Mouse (Mus musculus): ENCODE data around the gene Pmm2. TPM values are rescaled to one million over a fixed set of nuclear protein-coding genes. Genes with fewer than 3 reads are reported as not detected.

Gene Pmm2
- polyA plus RNA-seq, 1 experiment from 2014 or later: 49.6 TPM

GRCm38 (mm10) chr16:8687559-8688112, 50.2 kb downstream of the Pmm2 start:
- Histone ChIP-seq H3K27ac (no peak overlapping the region), H3K27me3 (no peaks in the 10 kb centered on the region), H3K4me1 (no peaks in the 10 kb centered on the region), H3K9ac (no peak overlapping the region), H3K36me3 (peaks cover 46% of the 10 kb centered on the region), H3K4me2 (replicated peaks) (no peak overlapping the region), H3K4me3 (no peak overlapping the region), H3K9me3 (replicated peaks) (no peaks in the 10 kb centered on the region)
- ATAC-seq (ENCODE audit: low FRiP score): no peak

DNA sequence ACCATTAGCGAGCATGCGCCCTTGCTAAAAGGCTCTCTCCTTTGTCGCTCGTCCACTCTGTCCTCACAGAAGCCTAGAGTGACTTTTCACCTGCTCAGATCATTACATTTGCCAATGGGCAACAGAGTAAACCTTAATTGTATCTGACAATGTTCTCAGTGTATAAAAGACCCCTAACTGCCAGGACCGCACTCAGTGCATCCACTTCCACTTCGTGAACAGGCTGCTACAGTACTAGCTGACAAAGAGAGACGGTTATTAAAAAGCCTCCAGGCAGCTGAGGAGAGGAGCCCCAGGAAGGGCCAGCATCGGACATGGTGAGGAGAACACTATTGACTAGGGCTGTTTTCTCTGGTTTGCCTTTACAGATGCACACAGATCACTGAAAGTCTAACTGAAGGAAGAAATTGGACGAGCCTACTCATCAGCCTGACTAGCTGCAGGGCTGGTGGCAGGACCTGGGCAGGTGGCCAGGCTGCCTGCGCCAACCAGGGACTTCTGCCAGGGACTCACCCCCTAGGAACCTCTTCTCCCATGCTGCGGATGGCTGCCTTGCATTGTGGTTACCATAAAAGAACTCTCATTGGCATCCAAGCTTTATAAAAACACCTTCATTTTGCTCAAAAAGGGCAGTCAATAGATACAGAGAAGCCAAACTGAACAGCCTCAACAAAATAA, 52.6 kb downstream of the Pmm2 start:
- Histone ChIP-seq H3K9ac (no peak overlapping the region), H3K36me3 (peaks cover 69% of the 10 kb centered on the region), H3K27me3 (no peaks in the 10 kb centered on the region), H3K4me1 (no peaks in the 10 kb centered on the region), H3K4me2 (replicated peaks) (no peak overlapping the region), H3K4me3 (no peak overlapping the region), H3K9me3 (replicated peaks) (no peaks in the 10 kb centered on the region), H3K27ac (no peak overlapping the region)
- no peak for ATAC-seq (ENCODE audit: low FRiP score)
- 91% methylated on average over 11 of the region's 11 CpGs for WGBS

DNA sequence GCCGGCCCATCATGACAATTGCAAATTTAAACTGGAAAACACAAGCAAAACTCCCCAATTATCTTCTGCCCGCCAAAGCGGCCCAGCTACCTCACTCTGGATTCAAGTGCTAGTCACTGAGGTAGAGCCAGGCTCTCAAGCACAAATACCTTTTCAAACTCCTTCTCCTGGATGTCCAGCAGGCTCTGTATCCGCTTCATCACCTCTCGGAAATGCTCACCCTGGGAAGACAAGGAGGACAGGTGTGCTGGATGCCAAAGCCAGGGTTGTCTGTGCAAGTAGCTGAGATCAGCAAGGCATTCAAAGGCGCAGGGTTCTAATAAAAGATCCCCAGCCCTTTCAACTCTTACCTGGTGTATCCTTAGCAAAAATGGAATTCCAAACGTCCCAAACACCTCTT, 53.7 kb downstream of the Pmm2 start:
- H3K9ac ChIP-seq: no peak overlapping the region
- H3K27me3 ChIP-seq: no peaks in the 10 kb centered on the region
- no peak overlapping the region for H3K4me3 ChIP-seq
- no peak overlapping the region for H3K4me2 ChIP-seq (replicated peaks)
- no peaks in the 10 kb centered on the region for H3K9me3 ChIP-seq (replicated peaks)
- no peaks in the 10 kb centered on the region for H3K4me1 ChIP-seq
- WGBS: 97% methylated on average over 7 of the region's 7 CpGs
- peaks cover 75% of the 10 kb centered on the region for H3K36me3 ChIP-seq
- no peak overlapping the region for H3K27ac ChIP-seq
- ATAC-seq (ENCODE audit: low FRiP score): no peak

GRCm38 (mm10) chr16:8699556-8699955, 62.1 kb downstream of the Pmm2 start:
- WGBS: 91% methylated on average over 8 of the region's 8 CpGs
- Histone ChIP-seq H3K9ac (no peak overlapping the region), H3K4me2 (replicated peaks) (no peak overlapping the region), H3K27ac (no peak overlapping the region), H3K4me1 (no peaks in the 10 kb centered on the region), H3K4me3 (no peak overlapping the region), H3K9me3 (replicated peaks) (no peaks in the 10 kb centered on the region), H3K36me3 (peaks cover 93% of the 10 kb centered on the region), H3K27me3 (no peaks in the 10 kb centered on the region)
- ATAC-seq (ENCODE audit: low FRiP score): no peak

DNA sequence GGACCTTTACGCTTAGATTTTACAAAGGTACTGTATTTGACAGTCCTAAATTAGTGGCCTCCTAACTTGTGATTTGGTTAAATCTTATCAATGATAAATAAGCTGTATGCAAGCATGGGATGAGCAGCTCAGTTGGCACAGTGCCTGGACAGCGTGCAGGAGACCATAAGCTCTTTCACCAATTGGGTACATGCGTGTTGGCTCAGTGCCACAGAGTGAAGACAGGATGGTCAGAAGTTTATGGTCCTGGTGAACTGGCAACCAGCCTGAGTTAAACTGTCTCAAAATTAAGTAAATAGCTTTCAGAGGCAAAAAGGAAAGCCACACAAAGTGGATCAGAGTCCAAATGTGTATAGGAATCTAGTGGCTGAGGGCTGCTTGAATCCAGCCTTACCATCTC, 63.1 kb downstream of the Pmm2 start:
- no peak for ATAC-seq (ENCODE audit: low FRiP score)
- Histone ChIP-seq H3K9me3 (replicated peaks) (no peaks in the 10 kb centered on the region), H3K4me3 (no peak overlapping the region), H3K27me3 (no peaks in the 10 kb centered on the region), H3K4me1 (no peaks in the 10 kb centered on the region), H3K27ac (no peak overlapping the region), H3K4me2 (replicated peaks) (no peak overlapping the region), H3K9ac (no peak overlapping the region), H3K36me3 (peaks cover 91% of the 10 kb centered on the region)
- WGBS: 91% methylated on average over 3 of the region's 3 CpGs

DNA sequence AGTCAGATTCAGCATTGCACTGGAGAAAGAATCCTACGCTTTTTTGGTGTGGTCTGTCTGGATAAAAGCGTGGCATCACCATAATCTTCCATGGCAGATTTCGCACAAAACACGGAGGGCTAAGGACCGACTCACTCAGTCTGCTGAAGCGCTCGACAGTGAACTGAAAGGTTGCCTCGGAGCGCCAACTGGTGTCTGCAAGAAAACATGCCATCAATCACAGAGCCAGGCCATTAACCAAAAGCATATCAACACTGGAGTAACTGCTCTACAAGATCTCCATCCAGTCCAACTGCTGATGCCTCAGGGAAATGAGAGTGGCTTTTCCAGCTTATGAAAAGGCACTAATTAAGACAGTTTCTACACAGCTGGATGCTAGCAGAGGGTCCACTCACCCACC, 74.5 kb downstream of the Pmm2 start:
- H3K9ac ChIP-seq: no peak overlapping the region
- H3K36me3 ChIP-seq: peaks cover 80% of the 10 kb centered on the region
- H3K9me3 ChIP-seq (replicated peaks): no peaks in the 10 kb centered on the region
- no peak for ATAC-seq (ENCODE audit: low FRiP score)
- peaks cover 10% of the 10 kb centered on the region for H3K4me1 ChIP-seq
- no peak overlapping the region for H3K4me3 ChIP-seq
- 72% methylated on average over 9 of the region's 9 CpGs for whole genome bisulfite sequencing
- no peaks in the 10 kb centered on the region for H3K27me3 ChIP-seq
- no peak overlapping the region for H3K4me2 ChIP-seq (replicated peaks)
- H3K27ac ChIP-seq: no peak overlapping the region

Small RNAs within 50 kb of the gene (microRNA-seq; reads per million reads assigned to microRNA genes)
- gene Gm22137: not detected

Other genes with a start within 250 kb of the Pmm2 start
- gene Tmem114, start 212.5 kb upstream of the Pmm2 start, polyA plus RNA-seq (2016; fragmentation: Nextera tagmentation; extraction: Ambion mirVana): not detected in 2 replicates
- gene Mettl22, start 166.9 kb upstream of the Pmm2 start, polyA plus RNA-seq (2016; fragmentation: Nextera tagmentation; extraction: Ambion mirVana): 20.3 and 22.6 TPM in 2 replicates
- 68.3 and 78.9 TPM in 2 replicates for gene Abat, start 124.2 kb upstream of the Pmm2 start, polyA plus RNA-seq (2016; fragmentation: Nextera tagmentation; extraction: Ambion mirVana)
- gene Tmem186, start within 50 bp of the Pmm2 start, polyA plus RNA-seq (2016; fragmentation: Nextera tagmentation; extraction: Ambion mirVana): 22.6 and 23.0 TPM in 2 replicates
- gene Carhsp1, start 34.5 kb downstream of the Pmm2 start, polyA plus RNA-seq (2016; fragmentation: Nextera tagmentation; extraction: Ambion mirVana): 229 and 234 TPM in 2 replicates
- gene Gm5767, start 43.1 kb downstream of the Pmm2 start, polyA plus RNA-seq (2016; fragmentation: Nextera tagmentation; extraction: Ambion mirVana): not detected in 2 replicates
- gene Usp7, start 154.6 kb downstream of the Pmm2 start, polyA plus RNA-seq (2016; fragmentation: Nextera tagmentation; extraction: Ambion mirVana): 32.1 and 34.9 TPM in 2 replicates
- gene 1810013L24Rik, start 192.4 kb downstream of the Pmm2 start, polyA plus RNA-seq (2016; fragmentation: Nextera tagmentation; extraction: Ambion mirVana): 45.1 and 45.9 TPM in 2 replicates